Mouse (Mus musculus): ENCODE measurements around the gene Tmod1. TPM values are rescaled to one million over a fixed set of nuclear protein-coding genes. Genes with fewer than 3 reads are reported as not detected.
A peak's percentile ranks its signal among the peaks of the same experiment; 100 is the strongest.

Gene Tmod1
- total RNA-seq, 2 experiments from 2014 or later: 0.04 to 0.10 TPM

DNA sequence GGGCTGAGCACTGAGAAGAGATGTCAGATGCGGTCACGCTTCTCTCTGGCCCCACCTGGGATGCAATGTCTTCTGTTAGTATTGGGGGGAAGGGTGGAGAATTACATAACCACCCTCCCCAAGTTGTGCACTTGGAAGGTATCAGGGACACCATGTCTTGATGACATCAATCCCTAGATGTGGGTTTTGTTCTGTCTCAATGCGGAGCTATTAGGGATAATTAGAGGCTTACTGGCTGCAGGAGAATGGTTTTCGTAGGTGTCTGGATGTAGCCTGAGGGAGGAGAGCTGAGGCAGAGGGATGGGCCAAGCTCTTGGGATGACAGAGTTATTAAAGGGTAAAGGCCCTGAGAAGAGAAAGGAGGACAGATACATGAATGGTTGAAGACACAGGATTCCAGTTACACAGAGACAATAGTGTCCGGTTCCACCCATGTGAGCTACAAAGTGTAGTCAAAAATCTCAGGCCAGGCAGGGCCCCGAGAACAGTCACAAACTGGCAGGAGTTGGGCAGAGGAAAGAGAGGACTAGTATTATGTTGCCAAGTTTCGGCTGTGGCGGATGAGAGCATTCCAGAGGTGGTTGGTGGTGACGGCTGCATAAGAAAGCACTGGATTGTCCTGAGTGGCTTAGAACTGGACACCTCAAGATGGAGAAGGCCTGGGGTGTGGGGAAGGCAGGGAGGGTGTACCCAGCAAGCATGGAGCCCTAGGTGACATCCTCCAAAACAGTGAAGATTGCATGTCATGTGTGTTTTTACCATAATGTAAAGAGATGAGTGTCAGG is 14.8 kb downstream of the Tmod1 start:
- ATAC-seq (replicated peaks; ENCODE audit: poor library complexity): no peak

GRCm38 (mm10) chr4:46056163-46056562 is 17.4 kb downstream of the Tmod1 start:
- no peak for ATAC-seq (replicated peaks; ENCODE audit: poor library complexity)

- no peak for ATAC-seq (replicated peaks; ENCODE audit: poor library complexity)
Observed at GRCm38 (mm10) chr4:46061259-46061962, 22.7 kb downstream of the Tmod1 start.

GRCm38 (mm10) chr4:46063841-46064240 is 25.1 kb downstream of the Tmod1 start:
- ATAC-seq (replicated peaks; ENCODE audit: poor library complexity): no peak

- ATAC-seq (replicated peaks; ENCODE audit: poor library complexity): no peak
Observed at GRCm38 (mm10) chr4:46064263-46064662, 25.5 kb downstream of the Tmod1 start.

- no peak for ATAC-seq (replicated peaks; ENCODE audit: poor library complexity)
Observed at GRCm38 (mm10) chr4:46064961-46065360, 26.2 kb downstream of the Tmod1 start.

DNA sequence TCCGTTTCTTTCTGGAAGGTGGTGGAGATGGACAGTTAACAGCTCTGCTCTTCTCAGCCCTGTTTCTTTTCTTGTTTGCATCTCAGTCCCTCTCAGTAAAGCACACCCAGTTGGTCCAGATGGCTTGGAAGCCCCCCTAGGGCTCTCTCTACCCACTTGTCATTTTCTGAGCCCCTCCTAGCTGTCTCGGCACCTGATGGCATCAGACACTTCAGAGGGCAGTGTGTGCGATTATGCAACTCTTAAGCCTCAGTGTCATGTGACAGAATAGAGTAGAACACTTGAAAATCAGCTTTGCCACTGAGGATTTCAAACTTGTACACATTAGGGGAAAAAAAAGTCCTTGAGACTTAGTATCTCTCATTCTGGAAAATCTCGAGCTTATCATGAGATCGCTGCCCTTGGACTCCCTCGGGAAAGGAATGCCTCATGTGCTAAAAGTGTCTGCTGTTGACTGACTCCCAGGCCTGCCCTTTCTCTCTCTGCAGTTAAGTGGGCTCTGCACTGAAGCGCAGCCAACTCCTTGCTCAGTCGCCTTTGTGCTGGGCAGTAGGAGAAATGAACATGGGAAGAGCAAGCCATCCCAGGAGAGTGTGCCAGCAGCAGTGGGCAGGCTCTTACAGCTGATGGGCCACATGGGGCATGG is 27.1 kb downstream of the Tmod1 start:
- ATAC-seq (replicated peaks; ENCODE audit: poor library complexity): no peak

DNA sequence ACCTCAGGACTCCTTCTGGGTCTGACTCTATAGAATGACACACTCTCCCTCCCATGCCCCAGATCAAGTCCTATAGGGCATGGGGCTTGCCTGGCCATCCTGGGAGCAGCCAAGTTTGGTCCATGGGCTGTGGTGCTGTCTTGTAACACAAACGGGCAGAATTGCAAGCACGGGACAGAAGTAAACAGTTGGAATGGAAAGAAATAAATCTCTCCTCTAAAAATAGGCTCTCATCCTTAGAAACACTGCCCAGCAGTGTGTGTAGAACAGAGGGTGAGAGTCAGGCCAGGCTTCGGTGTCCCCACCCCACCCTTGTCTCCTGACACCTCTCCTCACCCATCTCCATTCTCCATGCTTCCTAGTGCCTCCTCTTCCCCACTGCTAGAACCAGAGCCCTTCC is 29.3 kb downstream of the Tmod1 start:
- ATAC-seq (replicated peaks; ENCODE audit: poor library complexity): no peak

GRCm38 (mm10) chr4:46068573-46068972 is 29.8 kb downstream of the Tmod1 start:
- no peak for ATAC-seq (replicated peaks; ENCODE audit: poor library complexity)

DNA sequence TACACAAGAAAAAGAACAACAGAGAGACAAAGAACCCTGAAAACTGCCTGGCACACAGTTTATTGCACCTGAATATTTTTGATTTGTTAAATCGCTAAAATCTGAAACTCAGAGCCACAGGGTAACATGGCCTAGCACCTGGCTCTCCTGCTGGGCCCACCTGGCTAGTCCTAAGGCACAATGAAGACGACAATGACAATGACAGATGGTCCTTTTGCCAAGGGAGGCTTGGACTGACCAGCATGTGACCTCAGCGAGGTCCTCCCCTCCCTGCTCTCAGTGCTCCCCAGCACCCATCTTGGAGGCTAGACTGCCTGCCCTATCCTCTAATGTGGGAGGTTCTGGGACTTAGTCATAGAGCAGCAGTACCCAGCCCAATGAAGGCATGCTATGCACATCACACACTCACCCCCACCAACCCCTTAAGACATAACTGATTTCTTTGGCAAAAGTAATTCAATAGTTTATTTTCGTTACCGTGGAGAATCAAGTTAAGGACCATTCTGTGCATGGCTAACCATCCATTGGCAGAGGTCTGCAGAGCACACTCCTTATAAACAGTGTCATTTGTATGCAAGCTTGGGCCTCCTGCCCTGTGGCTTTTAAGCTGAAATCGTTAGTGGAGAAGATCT is 31.2 kb downstream of the Tmod1 start:
- no peak for ATAC-seq (replicated peaks; ENCODE audit: poor library complexity)

DNA sequence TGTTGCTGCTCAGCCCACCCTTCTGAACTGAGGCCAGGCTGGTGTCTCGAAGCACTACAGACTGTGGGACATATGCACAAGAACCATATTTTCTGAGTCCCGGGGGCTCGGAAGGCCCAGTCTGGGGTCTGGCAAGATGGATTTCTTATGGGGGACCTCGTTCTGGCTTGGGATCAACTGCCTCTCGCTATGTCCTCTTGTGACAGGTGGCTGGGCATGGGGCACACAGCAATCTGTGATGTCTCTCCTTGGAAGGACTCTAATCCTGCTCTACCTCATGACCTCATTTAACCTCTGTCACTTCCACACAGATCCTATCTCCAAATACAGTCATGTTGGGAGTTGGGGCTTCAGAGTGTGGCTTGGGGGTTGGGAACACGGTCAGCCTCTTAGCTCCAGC is 33.9 kb downstream of the Tmod1 start:
- ATAC-seq (replicated peaks; ENCODE audit: poor library complexity): no peak

GRCm38 (mm10) chr4:46073736-46074135 is 35.0 kb downstream of the Tmod1 start:
- 0 out of 2 replicates have a peak, but pooled peaks have one; percentile 14 for ATAC-seq (replicated peaks; ENCODE audit: poor library complexity)

GRCm38 (mm10) chr4:46075664-46076063 is 36.9 kb downstream of the Tmod1 start:
- no peak for ATAC-seq (replicated peaks; ENCODE audit: poor library complexity)

GRCm38 (mm10) chr4:46076892-46077291 is 38.2 kb downstream of the Tmod1 start:
- no peak for ATAC-seq (replicated peaks; ENCODE audit: poor library complexity)

GRCm38 (mm10) chr4:46080261-46080660 is 41.5 kb downstream of the Tmod1 start:
- ATAC-seq (replicated peaks; ENCODE audit: poor library complexity): no peak

DNA sequence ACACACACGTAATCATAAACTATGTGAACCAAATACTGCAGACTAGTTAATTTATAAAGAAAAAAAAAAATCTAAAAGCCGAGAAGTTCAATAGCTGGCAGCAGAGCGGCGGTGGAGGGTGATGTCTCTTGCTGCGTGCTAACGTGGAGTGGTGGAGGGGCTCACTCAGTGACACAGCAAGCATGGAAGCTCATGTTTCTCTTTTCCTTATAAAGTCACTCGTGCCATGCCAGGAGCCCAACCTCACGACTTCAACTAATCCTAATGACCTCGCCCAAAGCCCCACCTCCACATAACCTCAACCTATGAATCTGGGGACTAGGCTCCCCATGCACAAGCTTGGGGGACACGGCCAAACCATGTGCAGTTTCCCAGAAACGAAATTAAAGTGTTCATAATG is 43.8 kb downstream of the Tmod1 start:
- ATAC-seq (replicated peaks; ENCODE audit: poor library complexity): no peak

DNA sequence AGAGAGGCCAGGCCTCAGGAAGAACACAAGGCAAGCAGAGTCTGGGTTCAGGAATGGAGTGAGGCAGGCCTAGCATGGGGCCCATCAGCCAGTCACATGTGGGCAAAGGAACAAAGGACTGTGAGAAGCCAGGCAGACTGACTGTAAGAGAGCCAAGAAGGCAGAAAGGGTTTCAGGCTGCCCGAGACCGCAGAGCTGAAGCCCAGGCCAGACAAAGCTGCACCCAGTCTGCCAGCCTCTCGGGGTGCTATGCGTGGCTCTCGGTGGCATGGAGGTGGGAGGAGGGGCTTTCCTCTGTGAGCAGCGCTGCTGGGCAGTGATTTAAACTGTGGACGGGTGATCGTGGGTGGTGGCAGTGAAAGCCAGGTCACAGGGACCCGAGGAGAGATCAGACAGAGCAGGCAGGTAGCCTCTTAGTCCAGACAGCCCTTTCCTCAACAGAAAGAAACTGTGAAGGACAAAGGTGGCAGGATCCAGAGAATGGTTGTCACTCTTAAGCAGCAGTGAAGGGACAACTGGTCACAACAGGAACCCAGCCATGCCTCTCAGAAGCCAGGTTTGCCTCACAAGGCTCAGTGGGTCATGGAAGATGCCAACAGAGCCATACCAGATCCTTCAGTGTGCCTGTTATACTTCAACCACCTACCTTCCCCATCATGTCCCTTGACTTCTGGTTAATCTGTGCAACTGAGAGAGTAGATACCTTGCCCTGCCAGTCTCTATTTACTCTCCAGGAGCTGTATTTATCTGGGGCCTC is 45.9 kb downstream of the Tmod1 start:
- ATAC-seq (replicated peaks; ENCODE audit: poor library complexity): no peak

DNA sequence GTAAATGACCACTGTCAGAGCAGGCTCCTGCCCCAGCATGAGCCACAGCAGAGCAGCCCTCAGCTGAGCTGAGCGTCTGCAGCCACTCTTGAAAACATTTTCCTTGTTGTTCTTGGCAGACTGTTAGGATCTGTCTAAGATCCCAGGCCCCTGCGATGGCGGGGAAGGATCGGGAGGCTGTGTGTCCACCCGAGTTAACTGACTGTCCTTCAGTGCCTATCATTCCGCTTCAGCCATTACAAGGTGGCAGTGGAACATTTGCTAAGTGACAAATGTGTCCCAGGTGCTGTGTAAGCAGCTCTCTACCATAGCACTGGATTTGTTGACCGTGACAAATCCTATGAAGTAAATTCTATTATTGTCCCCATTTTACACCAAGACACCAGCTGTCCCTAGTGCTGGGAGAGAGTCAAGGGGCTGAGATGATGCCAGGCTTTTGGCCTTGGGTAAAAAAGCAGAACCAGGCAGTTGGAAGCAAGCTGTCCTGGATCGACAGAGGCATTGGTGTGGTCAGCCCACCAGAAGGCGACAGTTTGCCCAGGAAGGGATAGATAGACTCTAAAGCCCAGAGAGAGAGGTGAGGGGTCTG is 46.6 kb downstream of the Tmod1 start:
- 0 out of 2 replicates have a peak, but pooled peaks have one; percentile 14 for ATAC-seq (replicated peaks; ENCODE audit: poor library complexity)

DNA sequence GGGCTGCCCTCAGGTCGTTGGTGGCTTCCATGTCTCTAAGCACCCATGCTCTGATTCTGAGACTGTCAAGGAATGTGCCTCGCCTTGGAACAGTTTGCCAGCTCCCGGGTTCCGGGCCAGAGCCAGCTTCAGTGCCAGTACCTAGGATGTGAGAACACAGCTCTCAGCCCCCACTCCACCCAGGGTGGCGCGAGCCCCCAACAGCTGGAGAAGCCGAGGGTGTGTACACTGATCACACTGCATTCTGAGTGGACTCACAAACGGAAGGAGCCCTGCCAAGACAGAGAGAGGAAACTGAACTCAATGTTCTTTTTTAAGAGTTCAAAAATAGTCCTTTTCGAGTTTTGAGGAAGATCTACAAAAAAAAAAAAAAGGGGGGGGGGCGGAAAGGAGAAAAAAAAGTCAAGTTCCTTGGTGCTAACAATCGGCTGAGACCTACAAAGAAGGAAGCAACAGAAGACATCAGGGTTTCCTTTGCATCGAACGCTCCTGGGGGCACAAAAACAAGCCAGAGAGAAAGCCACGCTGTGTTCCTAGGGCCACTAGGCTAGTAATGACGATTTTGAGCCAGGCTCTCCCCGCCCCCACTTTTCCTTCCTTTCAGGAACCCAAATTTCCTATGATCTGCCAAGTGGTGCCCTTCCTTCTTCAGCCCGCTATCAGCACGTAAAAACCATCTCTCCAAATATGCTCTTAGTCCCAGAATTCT is 48.1 kb downstream of the Tmod1 start:
- ATAC-seq (replicated peaks; ENCODE audit: poor library complexity): no peak

DNA sequence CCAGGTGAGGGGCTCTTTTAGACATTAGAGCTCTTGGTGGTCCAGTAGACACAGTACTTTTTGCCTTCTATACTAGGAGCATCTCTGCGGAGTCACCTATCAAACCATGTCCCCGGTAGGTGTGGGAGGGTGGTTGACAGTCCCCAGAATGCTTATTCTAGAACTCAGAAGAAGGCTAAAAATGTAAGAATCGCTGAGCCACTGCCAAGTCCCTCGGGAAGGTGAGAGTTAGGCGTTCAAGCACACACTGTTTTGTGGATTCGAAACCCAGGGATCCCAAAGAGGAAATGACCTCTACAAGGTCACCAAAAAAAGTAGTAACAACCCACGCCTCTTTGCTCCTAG is 48.7 kb downstream of the Tmod1 start:
- no peak for ATAC-seq (replicated peaks; ENCODE audit: poor library complexity)

All from megakaryocyte progenitor cell, adult 5-6 weeks (primary cell).